Mouse (Mus musculus): Measurements from ENCODE around the gene Glce.

The Glce gene

GRCm38 (mm10) chr9:62025056-62025455 is 97.4 kb downstream of the Glce start:
- no peak for DNase-seq

- no peak for DNase-seq
These were observed 98.6 kb downstream of the Glce start for GRCm38 (mm10) chr9:62023879-62024278.

DNA sequence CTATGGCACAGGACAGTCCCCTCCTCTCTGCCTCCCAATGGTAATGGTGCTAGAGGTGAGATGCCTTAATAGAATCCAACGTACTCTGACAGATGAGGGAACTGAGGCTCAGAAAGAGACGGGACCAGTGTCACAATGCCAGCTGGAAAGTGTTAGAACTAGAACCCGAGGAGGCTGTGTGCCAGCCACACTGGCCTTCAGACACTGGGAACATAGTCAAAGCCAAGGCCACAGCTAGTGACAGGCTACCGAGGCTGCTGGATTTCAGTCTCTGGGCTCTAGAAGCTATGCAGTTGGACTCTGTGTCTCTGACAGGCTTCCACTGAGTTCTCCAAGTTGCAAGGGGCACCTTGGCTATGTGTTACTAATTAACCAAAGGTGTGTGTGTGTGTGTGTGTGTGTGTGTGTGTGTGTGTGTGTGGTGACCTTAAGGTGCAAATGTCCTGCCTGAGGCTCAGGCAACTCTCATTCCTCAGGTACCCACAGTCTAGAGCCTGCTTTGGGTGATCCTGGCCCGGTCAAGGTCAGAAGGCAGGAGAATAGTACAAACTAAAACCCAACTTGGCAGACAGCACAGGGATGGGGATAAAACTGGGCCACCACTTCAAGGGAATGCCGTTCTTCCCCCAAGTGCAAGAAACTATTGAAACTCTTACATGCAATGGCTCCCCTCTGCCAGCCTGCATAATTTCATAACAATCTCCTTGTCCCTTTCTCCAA is 99.3 kb downstream of the Glce start:
- no peak for DNase-seq

DNA sequence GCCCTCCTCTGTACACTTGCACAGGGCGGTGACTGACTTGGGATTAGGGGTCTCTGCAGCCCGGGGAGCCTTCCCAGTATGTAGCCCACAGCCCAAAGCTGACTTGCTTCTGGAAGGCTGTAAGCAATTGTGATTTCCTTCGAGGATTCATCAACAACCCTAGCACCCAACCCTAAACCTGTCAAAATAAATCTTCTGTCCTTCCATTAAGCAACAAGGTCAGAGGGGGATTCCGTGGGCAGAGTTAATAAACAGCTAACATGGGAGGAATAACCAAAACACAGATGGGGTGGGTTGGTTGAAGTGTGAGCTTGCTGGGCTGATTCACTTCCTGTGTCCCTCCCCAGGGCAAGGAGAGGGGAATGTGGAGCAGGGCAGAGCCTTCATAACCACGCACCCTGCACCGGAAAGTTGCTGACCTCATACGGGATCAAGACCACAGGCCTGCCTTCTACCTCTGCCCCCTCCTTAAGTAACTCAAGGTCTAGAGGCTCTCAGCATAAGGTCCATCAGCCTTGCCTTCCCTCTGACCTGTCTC is 100.8 kb downstream of the Glce start:
- no peak for DNase-seq

DNA sequence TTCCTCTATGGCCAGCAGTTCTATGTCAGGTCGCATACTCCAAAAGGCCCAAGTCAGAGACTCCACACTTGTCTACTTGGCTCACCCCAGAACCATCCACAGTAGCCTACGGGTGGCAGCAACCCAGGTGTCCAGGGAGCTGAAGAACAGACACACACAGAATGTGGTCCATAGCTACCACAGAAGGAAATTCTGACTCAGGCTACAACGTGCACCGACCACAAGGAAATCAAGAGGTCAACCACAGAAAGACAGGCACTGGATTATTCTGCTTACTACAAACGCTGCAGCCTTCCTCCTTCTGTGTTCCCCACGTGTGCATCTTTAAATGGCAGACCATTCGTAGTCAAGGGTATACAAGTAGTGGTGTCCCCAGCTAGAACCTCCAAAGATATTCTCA is 102.2 kb downstream of the Glce start:
- DNase-seq: no peak

- DNase-seq: peak in 1 of 2 experiments; percentile 36
These were observed 104.0 kb downstream of the Glce start for GRCm38 (mm10) chr9:62018229-62019093.

DNA sequence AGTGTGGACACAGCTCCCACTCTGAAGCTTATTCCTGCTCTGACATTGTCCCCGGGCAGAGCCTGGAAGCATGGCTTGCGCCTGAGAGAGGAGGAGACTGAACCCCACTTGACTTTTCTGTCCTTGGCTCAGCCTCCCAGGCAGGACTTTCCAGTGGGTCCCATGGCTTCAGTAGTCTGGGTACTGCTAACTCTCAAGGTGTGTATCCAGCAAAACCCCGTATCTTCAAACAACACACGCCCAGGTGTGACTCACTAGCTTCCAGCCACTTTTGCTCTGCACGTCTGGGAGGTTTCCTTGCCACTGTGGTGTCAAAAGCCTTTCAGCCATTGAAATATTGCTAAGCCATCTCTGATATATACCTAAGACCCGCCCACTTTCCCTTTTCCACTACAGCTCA is 105.1 kb downstream of the Glce start:
- DNase-seq: no peak

- no peak for DNase-seq
These were observed 107.0 kb downstream of the Glce start for GRCm38 (mm10) chr9:62015504-62015903.

DNA sequence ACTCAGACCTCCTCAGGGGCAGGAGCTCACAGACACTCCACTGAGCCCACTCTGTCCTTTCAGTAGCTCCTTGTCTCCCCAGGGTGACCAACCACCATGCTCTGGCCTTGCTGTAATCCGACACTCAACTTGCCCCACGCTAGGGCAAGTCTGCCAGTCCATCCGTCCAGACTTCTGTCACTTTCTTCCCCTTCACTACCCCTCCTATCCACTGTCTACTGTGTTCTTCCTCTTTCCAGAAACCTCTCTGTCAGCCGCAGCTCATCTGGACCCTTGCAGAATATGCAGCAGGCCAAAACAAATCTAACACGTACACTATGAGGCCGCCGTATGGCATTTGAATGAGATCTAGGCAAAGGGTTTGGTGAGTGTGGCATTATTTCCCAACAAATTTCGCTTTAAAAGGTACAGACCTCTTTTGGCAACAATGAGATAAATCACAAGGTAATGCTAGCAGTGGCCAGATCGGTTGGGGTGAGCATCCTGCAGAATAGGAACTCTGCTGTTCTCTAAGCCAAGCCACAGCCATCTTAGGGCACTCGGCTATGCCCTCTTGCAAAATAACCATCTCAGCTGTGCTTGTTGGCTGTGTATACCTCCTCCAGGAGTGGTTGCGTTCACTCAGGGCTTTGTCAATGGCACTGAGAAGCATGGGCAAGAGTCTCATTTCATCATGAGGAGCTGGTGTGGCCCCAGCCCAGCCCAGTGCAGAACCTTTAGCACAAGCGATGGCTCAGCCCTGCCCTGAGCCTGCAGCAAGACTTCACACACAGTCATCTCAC is 108.9 kb downstream of the Glce start:
- DNase-seq: peak in 1 of 2 experiments; percentile 33

- no peak for DNase-seq
These were observed 114.1 kb downstream of the Glce start for GRCm38 (mm10) chr9:62008360-62008759.

All from lung, postnatal 4 days (tissue).